Mouse (Mus musculus) stomach, embryonic 16.5 days (tissue): Measurements from ENCODE around the gene Serping1. TPM values are rescaled to one million over a fixed set of nuclear protein-coding genes. Genes with fewer than 3 reads are reported as not detected.

Experiments
- ATAC-seq: fragments of 200-750 bp; cut with Nextera tagmentation; 2 replicates; pipeline ENCODE4 v1.8.0; 2017; ENCODE audit warnings: moderate number of reproducible peaks, moderate TSS enrichment; ENCODE audit not compliant: insufficient read depth, low FRiP score
- H3K27ac ChIP-seq: fragments of 300-500 bp; sonication (generic); 2 replicates; pipeline ENCODE4 v1.5.1; 2014; ENCODE audit warnings: low read length
- H3K27me3 ChIP-seq: fragments of 300-500 bp; sonication (generic); 2 replicates; pipeline ENCODE4 v1.6.1; 2014; ENCODE audit warnings: low read length, control low read depth, mixed read lengths; ENCODE audit not compliant: control insufficient read depth, insufficient read depth
- H3K36me3 ChIP-seq: fragments of 300-500 bp; sonication (generic); 2 replicates; pipeline ENCODE4 v1.6.1; 2014; ENCODE audit warnings: low read length; ENCODE audit not compliant: control insufficient read depth, insufficient read depth
- H3K4me1 ChIP-seq: fragments of 300-500 bp; sonication (generic); 2 replicates; pipeline ENCODE4 v1.6.1; 2014; ENCODE audit warnings: low read length, control low read depth, mixed read lengths; ENCODE audit not compliant: control insufficient read depth, insufficient read depth
- H3K4me2 ChIP-seq: fragments of 300-500 bp; sonication (generic); 2 replicates; pipeline ENCODE4 v1.6.1; 2014; ENCODE audit warnings: low read depth, low read length, mixed read lengths
- H3K4me3 ChIP-seq: fragments of 300-500 bp; sonication (generic); replicated peaks from 2 replicates; pipeline ENCODE4 v1.5.1; 2014; ENCODE audit warnings: mild to moderate bottlenecking, low read length
- H3K9ac ChIP-seq: fragments of 300-500 bp; sonication (generic); 2 replicates; pipeline ENCODE4 v1.6.1; 2014; ENCODE audit warnings: low read length
- H3K9me3 ChIP-seq: fragments of 300-500 bp; sonication (generic); replicated peaks from 2 replicates; pipeline ENCODE4 v1.6.1; 2016; ENCODE audit warnings: low read length, control low read depth; ENCODE audit not compliant: control insufficient read depth
- WGBS: fragments of 180-500 bp; shearing (Covaris S2); extraction: QIAGEN DNeasy Blood & Tissue Kit; methylation state at CpG from one replicate; pipeline ENCODE4 v1.1.7; 2014; 5-methylcytosine and 5-hydroxymethylcytosine counted together
- microRNA counts: library from miRNA; unstranded; fragments of <30 nt; microRNA quantifications from one replicate; lab custom pipeline; 2016
- microRNA-seq: library from miRNA; unstranded; fragments of <30 nt; microRNA quantifications from one replicate; pipeline ENCODE4, GENCODE M21; 2016
- polyA plus RNA-seq: library from polyadenylated mRNA; unstranded; fragments of >200 nt; fragmentation: Nextera tagmentation; extraction: Ambion mirVana; gene quantifications from 2 replicates; pipeline ENCODE4 v1.2.1, GENCODE M21; 2015

Serping1 gene
- polyA plus RNA-seq, 1 experiment from 2014 or later, result 98.2 TPM

DNA sequence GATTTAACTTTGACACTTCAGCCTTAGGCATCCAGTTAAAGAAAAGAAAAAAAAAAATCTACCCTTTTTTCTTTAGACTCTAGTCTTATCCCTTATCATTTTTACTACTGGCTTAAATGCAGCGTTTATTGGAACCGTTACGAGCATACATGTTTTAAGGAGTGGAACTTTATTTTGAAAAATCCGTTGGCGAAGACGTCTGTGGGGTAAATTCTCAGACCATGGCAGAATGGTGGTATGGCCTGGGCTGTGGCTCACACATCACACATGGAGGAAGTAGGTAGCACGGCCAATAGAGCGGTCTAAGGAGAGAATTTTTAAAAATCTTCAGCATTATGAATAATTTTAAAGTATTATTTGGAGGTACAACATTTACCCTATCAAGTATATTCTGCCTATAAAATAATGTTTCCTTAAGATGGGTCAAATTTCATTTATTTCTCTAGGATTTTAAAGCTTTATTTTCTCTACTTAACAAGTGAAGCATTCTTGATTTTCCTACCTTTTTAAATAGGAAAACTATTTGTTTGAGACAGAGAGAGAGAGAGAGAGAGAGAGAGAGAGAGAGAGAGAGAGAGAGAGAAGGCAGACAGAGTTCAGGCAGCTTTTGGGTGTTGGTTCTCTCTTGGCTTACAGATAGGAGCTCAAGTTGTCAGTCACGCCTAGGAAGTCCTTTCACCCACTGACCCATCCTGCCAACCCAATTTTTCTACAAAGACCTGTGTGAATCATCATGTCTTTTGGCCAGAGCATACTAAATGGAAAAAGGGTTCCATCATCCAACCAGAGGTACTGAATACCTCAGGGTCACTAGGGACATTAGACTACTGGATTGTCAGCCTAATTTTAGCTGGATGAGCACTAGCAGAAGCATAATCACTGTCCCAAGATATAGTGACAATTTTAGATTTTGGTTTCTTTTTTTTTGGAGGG is 58.6 kb downstream of the Serping1 start:
- Histone ChIP-seq H3K9ac (peak overlapping the region; percentile 77), H3K4me3 (peak overlapping the region; percentile 64)

DNA sequence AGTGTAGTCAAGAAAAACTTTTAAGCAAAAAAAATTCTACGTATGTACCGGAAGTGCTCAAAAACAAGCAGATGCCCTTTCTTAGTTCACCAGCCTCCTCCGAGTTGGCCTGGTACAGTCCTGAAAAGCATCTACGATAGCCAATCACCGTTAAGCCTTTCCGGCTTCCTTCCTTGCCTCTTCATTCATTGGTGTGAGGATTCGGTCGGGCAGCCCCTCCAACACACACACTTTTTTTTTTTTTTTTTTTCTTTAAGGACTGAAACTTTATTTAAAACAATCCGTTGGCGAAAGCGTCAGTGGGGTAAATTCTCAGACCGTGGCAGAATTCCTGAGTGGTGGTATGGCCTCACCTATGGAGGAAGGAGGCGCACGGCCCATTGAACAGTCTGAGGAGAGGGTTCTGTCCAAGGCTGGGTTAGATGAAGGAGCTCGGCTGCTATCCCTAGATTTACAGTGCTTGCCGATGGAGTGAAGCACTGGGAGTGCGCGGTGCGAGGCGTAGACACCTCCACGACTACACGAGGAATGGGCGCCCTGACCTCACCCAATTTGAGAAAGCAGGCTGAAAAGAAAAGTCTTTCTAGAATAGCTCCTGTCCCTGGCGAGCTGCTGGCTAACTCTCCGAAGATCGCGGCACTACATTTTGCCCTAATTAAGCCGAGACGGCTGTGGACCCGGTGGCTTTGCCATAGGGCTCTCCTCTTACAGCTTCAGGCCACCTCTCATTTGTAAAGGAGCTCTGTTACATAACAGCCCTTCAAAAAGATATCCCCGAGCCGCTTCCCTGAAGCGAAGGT is 59.5 kb downstream of the Serping1 start:
- Histone ChIP-seq H3K4me2 (peak overlapping the region; percentile 79), H3K36me3 (no peaks in the 10 kb centered on the region), H3K9me3 (no peaks in the 10 kb centered on the region), H3K27me3 (no peaks in the 10 kb centered on the region), H3K4me1 (peaks cover 14% of the 10 kb centered on the region), H3K27ac (peak overlapping the region; percentile 96), H3K9ac (peak overlapping the region; percentile 77), H3K4me3 (peak overlapping the region; percentile 64)
- WGBS, result under 1% methylated on average over 33 of the region's 33 CpGs
- peak; percentile 95 for ATAC-seq

More for the DNA sequence above, 58.6 kb downstream of the Serping1 start:
- Histone ChIP-seq H3K4me2 (peak overlapping the region; percentile 79), H3K27ac (peak overlapping the region; percentile 90), H3K4me1 (peaks cover 14% of the 10 kb centered on the region), H3K36me3 (no peaks in the 10 kb centered on the region), H3K27me3 (no peaks in the 10 kb centered on the region), H3K9me3 (no peaks in the 10 kb centered on the region)
- ATAC-seq, result no peak
- WGBS, result 29% methylated on average over 9 of the region's 9 CpGs

MicroRNAs encoded within 50 kb of the gene (microRNA counts, 519-probe panel; counts per million panel counts)
- microRNA mmu-miR-130a (lab: Ali Mortazavi, UCI), result 4,836 counts per million, percentile 100 among the panel's probes with 10 or more counts

Small RNAs within 50 kb of the gene (microRNA-seq; reads per million reads assigned to microRNA genes)
- gene Mir130a, result 27,825 reads per million, percentile 98 among the genes with 10 or more reads in this experiment

Other genes with a start within 250 kb of the Serping1 start
- 75.7 and 84.4 TPM in 2 replicates for gene Ctnnd1, start 124.7 kb downstream of the Serping1 start, polyA plus RNA-seq
- 0.26 TPM in 2 replicates for gene Btbd18, start 116.4 kb downstream of the Serping1 start, polyA plus RNA-seq
- 184 and 203 TPM in 2 replicates for gene Selenoh, start 104.7 kb downstream of the Serping1 start, polyA plus RNA-seq
- not detected in 2 replicates for gene Gm28635, start 97.4 kb downstream of the Serping1 start, polyA plus RNA-seq
- 27.2 and 28.3 TPM in 2 replicates for gene Med19, start 97.0 kb downstream of the Serping1 start, polyA plus RNA-seq
- 125 and 127 TPM in 2 replicates for gene Tmx2, start 96.3 kb downstream of the Serping1 start, polyA plus RNA-seq
- gene Zdhhc5, start 60.3 kb downstream of the Serping1 start, polyA plus RNA-seq, result 36.9 and 40.0 TPM in 2 replicates
- gene Clp1, start 48.1 kb downstream of the Serping1 start, polyA plus RNA-seq, result 26.6 and 28.4 TPM in 2 replicates
- 7.4 and 8.0 TPM in 2 replicates for gene Ypel4, start 41.4 kb downstream of the Serping1 start, polyA plus RNA-seq
- 5.7 and 6.3 TPM in 2 replicates for gene Gm19426, start 31.8 kb downstream of the Serping1 start, polyA plus RNA-seq
- 67.7 and 68.9 TPM in 2 replicates for gene Ube2l6, start 23.4 kb upstream of the Serping1 start, polyA plus RNA-seq
- gene Smtnl1, start 47.2 kb upstream of the Serping1 start, polyA plus RNA-seq, result 0.42 and 1.7 TPM in 2 replicates
- 36.7 and 45.6 TPM in 2 replicates for gene Timm10, start 51.6 kb upstream of the Serping1 start, polyA plus RNA-seq
- 20.8 TPM in 2 replicates for gene Slc43a1, start 63.4 kb upstream of the Serping1 start, polyA plus RNA-seq
- gene Rtn4rl2, start 111.3 kb upstream of the Serping1 start, polyA plus RNA-seq, result 0.37 TPM in 1 of 2 replicates, not detected in the other
- gene Slc43a3, start 161.1 kb upstream of the Serping1 start, polyA plus RNA-seq, result 37.3 and 41.9 TPM in 2 replicates
- 2.2 and 2.4 TPM in 2 replicates for gene Prg2, start 205.0 kb upstream of the Serping1 start, polyA plus RNA-seq
- gene Prg3, start 212.8 kb upstream of the Serping1 start, polyA plus RNA-seq, result 0.28 TPM in 1 of 2 replicates, not detected in the other